Mouse (Mus musculus): ENCODE measurements around the gene Asic2. TPM values are rescaled to one million over a fixed set of nuclear protein-coding genes. Genes with fewer than 3 reads are reported as not detected.

The Asic2 gene
- polyA plus RNA-seq, 1 experiment from 2014 or later = 2.6 TPM

DNA sequence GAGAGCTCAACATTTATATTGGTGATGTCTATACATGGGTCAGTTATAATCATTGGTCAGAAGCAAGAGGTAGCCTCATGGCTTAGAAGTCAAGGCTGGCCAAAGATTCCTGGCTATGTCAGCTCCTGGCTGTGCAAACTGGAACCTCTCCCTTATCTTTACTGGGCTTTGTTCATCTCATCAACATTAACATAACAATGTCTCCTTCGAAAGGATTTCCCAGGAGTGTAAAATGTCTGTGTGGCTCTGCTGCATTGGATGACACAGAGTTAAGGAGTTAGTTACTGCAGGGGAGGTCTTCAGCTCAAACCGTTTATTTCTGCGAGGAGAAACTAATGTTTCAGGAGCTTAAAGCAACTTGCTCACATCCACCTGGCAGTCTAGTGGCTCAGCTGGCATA, 926.6 kb downstream of the Asic2 start:
- DNase-seq (ENCODE audit: low spot score) = no peak
- WGBS = 54% methylated on average over 3 of the region's 3 CpGs
- Histone ChIP-seq H3K4me3 (no peak overlapping the region), H3K27me3 (ENCODE audit: insufficient read depth, poor library complexity, severe bottlenecking) (no peaks in the 10 kb centered on the region), H3K4me1 (replicated peaks) (peaks cover 11% of the 10 kb centered on the region), H3K36me3 (no peaks in the 10 kb centered on the region), H3K9me3 (no peaks in the 10 kb centered on the region), H3K27ac (no peak overlapping the region)

- no peaks in the 10 kb centered on the region for H3K9me3 ChIP-seq
- H3K4me1 ChIP-seq (replicated peaks) = peaks cover 11% of the 10 kb centered on the region
- DNase-seq (ENCODE audit: low spot score) = no peak
- H3K27me3 ChIP-seq (ENCODE audit: insufficient read depth, poor library complexity, severe bottlenecking) = no peaks in the 10 kb centered on the region
- no peak overlapping the region for H3K27ac ChIP-seq
- H3K4me3 ChIP-seq = no peak overlapping the region
- H3K36me3 ChIP-seq = no peaks in the 10 kb centered on the region
- 73% methylated on average over 5 of the region's 5 CpGs for WGBS
Measured at GRCm38 (mm10) chr11:81039976-81040375, 928.3 kb downstream of the Asic2 start.

DNA sequence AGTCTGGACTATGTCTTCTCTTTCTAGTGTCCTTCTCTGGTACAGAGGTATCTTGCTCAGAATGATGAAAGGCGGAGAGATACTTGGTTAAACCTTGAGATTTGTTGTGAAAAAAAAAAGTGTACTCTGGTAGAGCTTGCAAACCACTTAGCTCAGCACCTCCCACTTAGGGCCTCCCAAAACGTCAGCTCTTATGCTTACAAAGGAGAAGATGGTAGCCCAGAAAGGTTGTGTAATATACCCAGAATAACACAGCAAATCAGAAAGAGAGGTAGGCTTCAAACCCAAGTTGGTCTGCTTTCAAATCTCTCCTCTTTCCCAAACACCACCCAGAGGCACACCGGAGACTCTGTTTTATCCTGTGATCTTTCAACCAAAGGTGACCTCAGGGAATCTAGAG, 936.1 kb downstream of the Asic2 start:
- no peak overlapping the region for H3K4me3 ChIP-seq
- no peaks in the 10 kb centered on the region for H3K4me1 ChIP-seq (replicated peaks)
- WGBS = 86% methylated on average over 3 of the region's 3 CpGs
- no peak overlapping the region for H3K27ac ChIP-seq
- no peaks in the 10 kb centered on the region for H3K36me3 ChIP-seq
- no peaks in the 10 kb centered on the region for H3K9me3 ChIP-seq
- no peak for DNase-seq (ENCODE audit: low spot score)
- no peaks in the 10 kb centered on the region for H3K27me3 ChIP-seq (ENCODE audit: insufficient read depth, poor library complexity, severe bottlenecking)

GRCm38 (mm10) chr11:81014776-81015175, 953.5 kb downstream of the Asic2 start:
- Histone ChIP-seq H3K9me3 (no peaks in the 10 kb centered on the region), H3K27me3 (ENCODE audit: insufficient read depth, poor library complexity, severe bottlenecking) (no peaks in the 10 kb centered on the region), H3K4me3 (no peak overlapping the region), H3K36me3 (no peaks in the 10 kb centered on the region), H3K4me1 (replicated peaks) (no peaks in the 10 kb centered on the region), H3K27ac (no peak overlapping the region)
- DNase-seq (ENCODE audit: low spot score) = no peak
- 95% methylated on average over 8 of the region's 8 CpGs for WGBS

DNA sequence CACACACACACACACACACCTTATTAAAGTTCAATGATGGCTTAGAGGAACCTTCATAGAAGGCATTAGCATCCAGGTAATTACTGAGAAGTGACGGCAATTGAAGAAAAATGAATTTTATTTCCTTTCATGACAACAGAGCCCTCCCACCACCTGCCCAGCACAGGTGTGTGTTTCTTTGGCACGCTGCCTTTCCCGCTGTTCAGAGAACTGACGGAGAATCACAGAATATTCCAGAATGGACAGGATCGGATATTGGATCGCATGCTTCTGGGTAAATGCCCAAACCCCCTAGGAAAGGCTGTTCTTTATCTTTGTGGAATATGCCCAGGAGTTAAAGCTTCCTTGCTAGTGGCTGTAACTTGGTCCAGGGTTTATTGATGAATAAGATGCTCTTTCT, 954.8 kb downstream of the Asic2 start:
- H3K27ac ChIP-seq = no peak overlapping the region
- 95% methylated on average over 6 of the region's 6 CpGs for WGBS
- H3K36me3 ChIP-seq = no peaks in the 10 kb centered on the region
- H3K4me1 ChIP-seq (replicated peaks) = no peaks in the 10 kb centered on the region
- DNase-seq (ENCODE audit: low spot score) = no peak
- no peaks in the 10 kb centered on the region for H3K9me3 ChIP-seq
- H3K4me3 ChIP-seq = no peak overlapping the region
- no peaks in the 10 kb centered on the region for H3K27me3 ChIP-seq (ENCODE audit: insufficient read depth, poor library complexity, severe bottlenecking)

GRCm38 (mm10) chr11:81010766-81011165, 957.5 kb downstream of the Asic2 start:
- H3K27me3 ChIP-seq (ENCODE audit: insufficient read depth, poor library complexity, severe bottlenecking) = no peaks in the 10 kb centered on the region
- H3K36me3 ChIP-seq = no peaks in the 10 kb centered on the region
- no peaks in the 10 kb centered on the region for H3K4me1 ChIP-seq (replicated peaks)
- no peak overlapping the region for H3K27ac ChIP-seq
- H3K9me3 ChIP-seq = no peaks in the 10 kb centered on the region
- no peak for DNase-seq (ENCODE audit: low spot score)
- WGBS = 86% methylated on average over 7 of the region's 7 CpGs
- H3K4me3 ChIP-seq = no peak overlapping the region

- Histone ChIP-seq H3K27ac (no peak overlapping the region), H3K27me3 (ENCODE audit: insufficient read depth, poor library complexity, severe bottlenecking) (no peaks in the 10 kb centered on the region), H3K4me3 (no peak overlapping the region), H3K9me3 (no peaks in the 10 kb centered on the region), H3K36me3 (no peaks in the 10 kb centered on the region), H3K4me1 (replicated peaks) (no peaks in the 10 kb centered on the region)
- 91% methylated on average over 12 of the region's 12 CpGs for WGBS
- DNase-seq (ENCODE audit: low spot score) = no peak
Measured at GRCm38 (mm10) chr11:81009366-81009765, 958.9 kb downstream of the Asic2 start.

DNA sequence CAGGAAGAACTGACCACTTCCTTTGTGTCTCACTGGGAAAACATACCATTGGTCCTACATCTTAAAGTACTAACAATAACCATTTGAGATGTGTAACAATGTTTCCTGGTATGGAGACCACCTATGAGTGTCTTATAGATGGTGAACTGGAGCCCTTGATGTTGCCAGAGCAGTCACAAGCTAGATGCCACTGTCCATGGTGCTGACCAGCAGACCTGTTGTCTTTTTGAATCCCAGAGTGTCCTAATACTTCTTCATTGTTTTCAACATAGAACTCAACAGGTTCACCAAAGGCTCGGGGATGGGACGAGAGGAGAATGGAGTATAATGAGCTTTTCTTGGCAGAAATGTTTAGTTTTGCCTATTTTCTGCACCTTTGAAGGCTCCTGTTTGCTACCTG, 962.4 kb downstream of the Asic2 start:
- Histone ChIP-seq H3K4me1 (replicated peaks) (no peaks in the 10 kb centered on the region), H3K9me3 (no peaks in the 10 kb centered on the region), H3K4me3 (no peak overlapping the region), H3K27me3 (ENCODE audit: insufficient read depth, poor library complexity, severe bottlenecking) (no peaks in the 10 kb centered on the region), H3K27ac (no peak overlapping the region), H3K36me3 (no peaks in the 10 kb centered on the region)
- peak; percentile 34 for DNase-seq (ENCODE audit: low spot score)
- WGBS = 77% methylated on average over 2 of the region's 2 CpGs

GRCm38 (mm10) chr11:81002769-81003430, 965.4 kb downstream of the Asic2 start:
- Histone ChIP-seq H3K4me3 (no peak overlapping the region), H3K4me1 (replicated peaks) (no peaks in the 10 kb centered on the region), H3K27me3 (ENCODE audit: insufficient read depth, poor library complexity, severe bottlenecking) (no peaks in the 10 kb centered on the region), H3K9me3 (no peaks in the 10 kb centered on the region), H3K36me3 (no peaks in the 10 kb centered on the region), H3K27ac (no peak overlapping the region)
- DNase-seq (ENCODE audit: low spot score) = no peak
- 70% methylated on average over 10 of the region's 10 CpGs for WGBS

GRCm38 (mm10) chr11:80995621-80996020, 972.6 kb downstream of the Asic2 start:
- DNase-seq (ENCODE audit: low spot score) = no peak
- Histone ChIP-seq H3K4me1 (replicated peaks) (0 out of 2 replicates have a peak, but pooled peaks cover 4% of the 10 kb centered on the region), H3K4me3 (no peak overlapping the region), H3K27ac (no peak overlapping the region), H3K27me3 (ENCODE audit: insufficient read depth, poor library complexity, severe bottlenecking) (no peaks in the 10 kb centered on the region), H3K9me3 (no peaks in the 10 kb centered on the region), H3K36me3 (no peaks in the 10 kb centered on the region)
- 86% methylated on average over 5 of the region's 5 CpGs for WGBS

- 73% methylated on average over 5 of the region's 5 CpGs for WGBS
Measured at GRCm38 (mm10) chr11:80983530-80983929, 984.7 kb downstream of the Asic2 start.

DNA sequence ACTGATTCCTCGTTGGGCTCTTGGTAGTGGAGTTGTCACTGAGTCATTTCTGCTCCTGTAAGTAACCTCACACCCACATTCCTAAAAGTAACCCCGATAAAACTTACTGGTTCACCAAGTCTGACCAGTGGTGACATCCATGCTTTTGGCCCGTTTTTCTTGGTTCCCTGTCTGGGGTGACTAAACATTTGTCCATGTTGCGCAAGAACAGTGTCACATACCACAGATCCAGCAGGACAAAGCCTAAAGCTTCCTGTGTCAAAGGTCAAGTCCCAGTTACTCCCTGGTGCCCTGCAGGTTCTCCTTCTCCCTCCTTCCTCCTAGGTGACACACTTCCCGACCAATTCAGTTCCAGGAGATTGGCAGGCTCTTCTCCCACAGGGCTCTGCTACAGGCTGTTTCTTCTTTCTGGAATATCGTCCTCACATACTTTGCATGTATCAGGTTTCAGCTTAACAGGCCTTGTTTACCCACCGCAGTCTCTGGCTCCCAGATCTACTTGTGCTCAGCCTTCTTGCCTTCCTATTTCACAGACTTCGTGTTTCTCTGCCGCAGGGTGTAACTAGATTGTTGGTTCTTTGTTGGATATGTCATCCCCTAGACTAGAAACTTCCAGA, 991.9 kb downstream of the Asic2 start:
- H3K9me3 ChIP-seq = no peaks in the 10 kb centered on the region
- H3K4me1 ChIP-seq (replicated peaks) = peaks cover 8% of the 10 kb centered on the region
- no peaks in the 10 kb centered on the region for H3K36me3 ChIP-seq
- H3K27ac ChIP-seq = no peak overlapping the region
- WGBS = 64% methylated on average over 9 of the region's 9 CpGs
- no peak overlapping the region for H3K4me3 ChIP-seq
- no peak for DNase-seq (ENCODE audit: low spot score)
- H3K27me3 ChIP-seq (ENCODE audit: insufficient read depth, poor library complexity, severe bottlenecking) = no peaks in the 10 kb centered on the region

More at GRCm38 (mm10) chr11:80983530-80983929, 984.7 kb downstream of the Asic2 start:
- DNase-seq (ENCODE audit: low spot score) = no peak
- Histone ChIP-seq H3K36me3 (no peaks in the 10 kb centered on the region), H3K27me3 (ENCODE audit: insufficient read depth, poor library complexity, severe bottlenecking) (no peaks in the 10 kb centered on the region), H3K4me3 (no peak overlapping the region), H3K4me1 (replicated peaks) (peaks cover 14% of the 10 kb centered on the region), H3K9me3 (no peaks in the 10 kb centered on the region), H3K27ac (peak overlapping the region; percentile 40)

DNA sequence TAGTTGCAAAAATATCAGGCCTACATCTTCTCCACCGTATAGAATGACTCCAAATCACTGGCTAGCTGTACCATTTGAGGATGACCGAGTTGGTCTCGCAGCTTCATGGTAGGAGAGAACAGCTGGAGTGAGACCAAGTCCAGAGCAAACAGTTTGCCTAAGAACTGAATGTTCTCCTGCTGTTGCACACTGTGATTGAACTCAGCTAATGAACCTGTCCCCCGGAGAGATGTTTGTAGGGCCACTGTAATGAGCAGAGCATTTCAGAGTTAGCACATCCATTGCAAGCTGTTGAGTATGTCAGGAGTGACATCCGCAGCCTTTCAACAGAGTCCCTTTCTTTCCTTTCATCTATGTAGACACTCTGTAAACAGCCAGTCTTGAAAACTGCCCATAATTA, 993.6 kb downstream of the Asic2 start:
- Histone ChIP-seq H3K27me3 (ENCODE audit: insufficient read depth, poor library complexity, severe bottlenecking) (no peaks in the 10 kb centered on the region), H3K27ac (no peak overlapping the region), H3K4me1 (replicated peaks) (peaks cover 8% of the 10 kb centered on the region), H3K36me3 (no peaks in the 10 kb centered on the region), H3K9me3 (no peaks in the 10 kb centered on the region), H3K4me3 (no peak overlapping the region)
- DNase-seq (ENCODE audit: low spot score) = no peak
- WGBS = 86% methylated on average over 5 of the region's 5 CpGs

Measured in hindbrain, embryonic 10.5 days (tissue).